Mouse (Mus musculus): ENCODE data around the gene Vmn2r12.
"Not testable (repeated sequence)": the region's sequence is repeated elsewhere in the genome, so short reads cannot be mapped to it uniquely, and the experiment has no call there.

- TF ChIP-seq POLR2A (IDR thresholded peaks at IDR 0.05; ENCODE audit: control insufficient read depth in 1 of 2, insufficient read depth in 1 of 2, low read depth in 1 of 2, low read length in 2 of 2, poor library complexity in 1 of 2); ELF1 (IDR thresholded peaks at IDR 0.05; ENCODE audit: low read depth, low read length): not testable (repeated sequence)
These were observed at the start of gene Vmn2r12 for GRCm38 (mm10) chr5:109097850-109098249.
